18 mouse cellular contexts compared by ENCODE assay signal in the genomic region with DNA sequence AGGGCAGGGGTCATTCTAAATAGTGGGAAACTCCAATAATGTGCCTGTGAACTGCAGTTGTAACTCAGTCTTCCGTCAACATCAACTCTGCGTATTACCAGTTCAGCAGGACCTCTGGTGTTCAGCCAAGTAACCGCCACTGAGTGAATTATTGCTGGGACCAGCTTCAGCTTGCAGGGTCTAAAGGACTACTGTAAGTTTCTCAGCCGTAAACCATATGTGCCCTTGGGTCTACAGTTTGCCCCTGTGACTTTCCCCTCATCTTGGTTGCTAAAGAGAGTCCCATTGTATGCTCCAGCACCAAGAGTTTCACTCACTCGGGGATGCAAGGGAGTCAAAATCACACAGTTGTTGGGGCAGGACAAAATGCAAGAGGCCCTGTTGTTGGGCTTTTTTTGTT.
DNase-seq lines count a peak whose midpoint lies in the region; ATAC-seq and TF ChIP-seq lines count a peak whose summit lies in the region.
"Had no signal": no experiment of that assay in that cellular context is flagged by ENCODE, and none has a peak within 500 bp of the region (broad histone marks: within the 10 kb centered on the region; RNA-seq: fewer than 3 reads in every experiment).

No protein-coding gene starts in this region.

- H3K9me3 ChIP-seq in kidney, embryonic 16.5 days (ENCODE audit: low read length) = no peaks in the 10 kb centered on the region
- no peaks in the 10 kb centered on the region for H3K9me3 ChIP-seq in stomach, embryonic 15.5 days
- H3K9me3 ChIP-seq in stomach, postnatal 0 days (ENCODE audit: control insufficient read depth, low read length) = no peaks in the 10 kb centered on the region
- no peaks in the 10 kb centered on the region for H3K9me3 ChIP-seq in hindbrain, embryonic 11.5 days (ENCODE audit: control insufficient read depth, low read length)
- H3K9me3 ChIP-seq in neural tube, embryonic 15.5 days (replicated peaks) = no peaks in the 10 kb centered on the region
- H3K9me3 ChIP-seq: heart, embryonic 12.5 days; intestine, embryonic 15.5 days; liver, embryonic 15.5 days had no signal

- H3K4me1 ChIP-seq in kidney, embryonic 16.5 days (ENCODE audit: insufficient read depth, low read length) = peaks cover 5% of the 10 kb centered on the region; the same call in 1 of the 2 replicates
- H3K4me1 ChIP-seq in stomach, embryonic 15.5 days = no peaks in the 10 kb centered on the region
- H3K4me1 ChIP-seq in stomach, postnatal 0 days (replicated peaks; ENCODE audit: control insufficient read depth, insufficient read depth) = no peaks in the 10 kb centered on the region
- no peaks in the 10 kb centered on the region for H3K4me1 ChIP-seq in hindbrain, embryonic 11.5 days (replicated peaks; ENCODE audit: control insufficient read depth, insufficient read depth, low read length)
- H3K4me1 ChIP-seq in neural tube, embryonic 15.5 days = peaks cover 14% of the 10 kb centered on the region; the same call in 1 of the 2 replicates
- H3K4me1 ChIP-seq: heart, embryonic 12.5 days; intestine, embryonic 15.5 days; liver, embryonic 15.5 days had no signal

- DNase-seq in kidney, adult 18-20 months = no peak
- DNase-seq in stomach, postnatal 0 days (ENCODE audit: low spot score) = no peak
- no peak for DNase-seq in hindbrain, embryonic 11.5 days (ENCODE audit: low spot score)
- no peak for DNase-seq in frontal cortex, postnatal 36 days (ENCODE audit: low spot score in 2 of 2)
- DNase-seq in lung, adult 18-20 months = no peak
- DNase-seq: adrenal gland, adult 2 months; cerebellum, adult 11 months; gastrocnemius, adult 2 months; spleen, adult 18-20 months; thymus, adult 2 months had no signal

- no peaks in the 10 kb centered on the region for H3K27me3 ChIP-seq in kidney, embryonic 16.5 days (ENCODE audit: insufficient read depth, low read length)
- H3K27me3 ChIP-seq in stomach, embryonic 15.5 days (replicated peaks) = no peaks in the 10 kb centered on the region
- H3K27me3 ChIP-seq in stomach, postnatal 0 days (ENCODE audit: control insufficient read depth, insufficient read depth, low read length) = no peaks in the 10 kb centered on the region
- H3K27me3 ChIP-seq in hindbrain, embryonic 11.5 days (ENCODE audit: control insufficient read depth, insufficient read depth, low read length) = no peaks in the 10 kb centered on the region
- no peaks in the 10 kb centered on the region for H3K27me3 ChIP-seq in neural tube, embryonic 15.5 days (replicated peaks)
- H3K27me3 ChIP-seq: heart, embryonic 12.5 days; intestine, embryonic 15.5 days; liver, embryonic 15.5 days had no signal

- TF ChIP-seq CTCF in stomach, postnatal 0 days (IDR thresholded peaks at IDR 0.05; ENCODE audit: low read depth) = no peak

- H3K36me3 ChIP-seq in kidney, embryonic 16.5 days (ENCODE audit: insufficient read depth, low read length) = no peaks in the 10 kb centered on the region
- H3K36me3 ChIP-seq in stomach, embryonic 15.5 days = no peaks in the 10 kb centered on the region
- no peaks in the 10 kb centered on the region for H3K36me3 ChIP-seq in stomach, postnatal 0 days (ENCODE audit: control insufficient read depth, insufficient read depth, low read length)
- no peaks in the 10 kb centered on the region for H3K36me3 ChIP-seq in hindbrain, embryonic 11.5 days (ENCODE audit: control insufficient read depth, insufficient read depth, low read length)
- H3K36me3 ChIP-seq in neural tube, embryonic 15.5 days = no peaks in the 10 kb centered on the region
- H3K36me3 ChIP-seq: heart, embryonic 12.5 days; intestine, embryonic 15.5 days; liver, embryonic 15.5 days had no signal

- no peak overlapping the region for H3K9ac ChIP-seq in kidney, embryonic 16.5 days (replicated peaks; ENCODE audit: low read length)
- no peak overlapping the region for H3K9ac ChIP-seq in stomach, embryonic 15.5 days
- no peak overlapping the region for H3K9ac ChIP-seq in stomach, postnatal 0 days (ENCODE audit: low read length)
- no peak overlapping the region for H3K9ac ChIP-seq in hindbrain, embryonic 11.5 days (ENCODE audit: low read depth, low read length)
- H3K9ac ChIP-seq in neural tube, embryonic 15.5 days (replicated peaks) = no peak overlapping the region
- H3K9ac ChIP-seq: heart, embryonic 12.5 days; intestine, embryonic 15.5 days; liver, embryonic 15.5 days had no signal

- peak; percentile 79 for ATAC-seq in kidney, embryonic 16.5 days (ENCODE audit: low FRiP score, low TSS enrichment)
- ATAC-seq in stomach, embryonic 15.5 days (ENCODE audit: insufficient read depth, low FRiP score, low read depth) = peak; percentile 53; the same call in 1 of the 2 replicates
- ATAC-seq in stomach, postnatal 0 days (ENCODE audit: low FRiP score, low TSS enrichment) = no peak
- ATAC-seq in hindbrain, embryonic 11.5 days (ENCODE audit: low FRiP score) = peak; percentile 56; the same call in 1 of the 2 replicates
- ATAC-seq in neural tube, embryonic 15.5 days (ENCODE audit: low FRiP score) = peak; percentile 82
- ATAC-seq: CD4-positive, CD25-positive, alpha-beta regulatory T cell, adult 4 months; intestine, embryonic 15.5 days had no signal

- no peak overlapping the region for H3K27ac ChIP-seq in kidney, embryonic 16.5 days (ENCODE audit: low read length)
- H3K27ac ChIP-seq in stomach, embryonic 15.5 days = no peak overlapping the region
- no peak overlapping the region for H3K27ac ChIP-seq in stomach, postnatal 0 days (replicated peaks)
- H3K27ac ChIP-seq in hindbrain, embryonic 11.5 days (ENCODE audit: low read depth, low read length) = no peak overlapping the region
- H3K27ac ChIP-seq in neural tube, embryonic 15.5 days (replicated peaks) = peak overlapping the region; percentile 71
- H3K27ac ChIP-seq: gastrocnemius, adult 2 months; intestine, embryonic 15.5 days; left cerebral cortex, adult 2 months; liver, embryonic 15.5 days had no signal

- TF ChIP-seq EP300 in stomach, postnatal 0 days (optimal IDR thresholded peaks at IDR 0.05) = no peak

- no peak overlapping the region for H3K4me2 ChIP-seq in kidney, embryonic 16.5 days (replicated peaks; ENCODE audit: low read depth, low read length)
- H3K4me2 ChIP-seq in stomach, embryonic 15.5 days = no peak overlapping the region
- no peak overlapping the region for H3K4me2 ChIP-seq in stomach, postnatal 0 days (replicated peaks; ENCODE audit: low read depth)
- H3K4me2 ChIP-seq in hindbrain, embryonic 11.5 days (replicated peaks; ENCODE audit: low read depth, low read length) = no peak overlapping the region
- 0 out of 2 replicates have a peak overlapping the region, but pooled peaks have one; percentile 9 for H3K4me2 ChIP-seq in neural tube, embryonic 15.5 days
- H3K4me2 ChIP-seq: heart, embryonic 12.5 days; intestine, embryonic 15.5 days; liver, embryonic 15.5 days had no signal

- no peak overlapping the region for H3K4me3 ChIP-seq in kidney, embryonic 16.5 days (ENCODE audit: low read length)
- no peak overlapping the region for H3K4me3 ChIP-seq in stomach, embryonic 15.5 days (replicated peaks)
- no peak overlapping the region for H3K4me3 ChIP-seq in stomach, postnatal 0 days (ENCODE audit: low read depth, low read length)
- H3K4me3 ChIP-seq in hindbrain, embryonic 11.5 days (ENCODE audit: low read depth, low read length) = no peak overlapping the region
- no peak overlapping the region for H3K4me3 ChIP-seq in neural tube, embryonic 15.5 days (replicated peaks)
- H3K4me3 ChIP-seq: gastrocnemius, adult 2 months; heart, embryonic 12.5 days; intestine, embryonic 15.5 days; left cerebral cortex, adult 2 months; liver, embryonic 15.5 days had no signal

- 26% methylated on average over 5 of the region's 5 CpGs for WGBS in kidney, embryonic 16.5 days
- WGBS in stomach, embryonic 15.5 days = 34% methylated on average over 5 of the region's 5 CpGs
- WGBS in stomach, postnatal 0 days = 40% methylated on average over 5 of the region's 5 CpGs
- WGBS in hindbrain, embryonic 11.5 days = 71% methylated on average over 5 of the region's 5 CpGs
- 18% methylated on average over 5 of the region's 5 CpGs for WGBS in neural tube, embryonic 15.5 days
